Mouse (Mus musculus) kidney, embryonic 15.5 days (tissue): ENCODE results near the gene Htr3a. TPM values are rescaled to one million over a fixed set of nuclear protein-coding genes. Genes with fewer than 3 reads are reported as not detected.
A peak's percentile ranks its signal among the peaks of the same experiment; 100 is the strongest.

Experiments
- ATAC-seq: fragments of 200-750 bp; cut with Nextera tagmentation; replicated peaks from 2 replicates; pipeline ENCODE4 v1.8.0; 2017; ENCODE audit warnings: moderate TSS enrichment; ENCODE audit not compliant: low FRiP score
- H3K27ac ChIP-seq: fragments of 300-500 bp; sonication (generic); 2 replicates; pipeline ENCODE4 v1.5.1; 2015; ENCODE audit warnings: mild to moderate bottlenecking, inconsistent platforms
- H3K27me3 ChIP-seq: fragments of 300-500 bp; sonication (generic); 2 replicates; pipeline ENCODE4 v1.6.1; 2015; ENCODE audit warnings: inconsistent platforms
- H3K36me3 ChIP-seq: fragments of 300-500 bp; sonication (generic); 2 replicates; pipeline ENCODE4 v1.6.1; 2015; ENCODE audit warnings: inconsistent platforms
- H3K4me1 ChIP-seq: fragments of 300-500 bp; sonication (generic); 2 replicates; pipeline ENCODE4 v1.6.1; 2015; ENCODE audit warnings: inconsistent platforms
- H3K4me2 ChIP-seq: fragments of 300-500 bp; sonication (generic); 2 replicates; pipeline ENCODE4 v1.6.1; 2015; ENCODE audit warnings: moderate library complexity, mild to moderate bottlenecking, inconsistent platforms
- H3K4me3 ChIP-seq: fragments of 300-500 bp; sonication (generic); replicated peaks from 2 replicates; pipeline ENCODE4 v1.5.1; 2015; ENCODE audit warnings: mild to moderate bottlenecking, inconsistent platforms
- H3K9ac ChIP-seq: fragments of 300-500 bp; sonication (generic); 2 replicates; pipeline ENCODE4 v1.6.1; 2015; ENCODE audit warnings: mild to moderate bottlenecking, inconsistent platforms
- H3K9me3 ChIP-seq: fragments of 300-500 bp; sonication (generic); replicated peaks from 2 replicates; pipeline ENCODE4 v1.6.1; 2016; ENCODE audit warnings: inconsistent platforms
- WGBS: fragments of 180-500 bp; shearing (Covaris S2); methylation state at CpG from one replicate; pipeline ENCODE4 v1.1.7; 2015; ENCODE audit warnings: mixed read lengths; 5-methylcytosine and 5-hydroxymethylcytosine counted together
- polyA plus RNA-seq: library from polyadenylated mRNA; unstranded; fragments of >200 nt; fragmentation: Nextera tagmentation; extraction: Ambion mirVana; gene quantifications from 2 replicates; pipeline ENCODE4 v1.2.1, GENCODE M21; 2015

Htr3a gene
- 0.86 and 0.90 TPM in 2 replicates for polyA plus RNA-seq

DNA sequence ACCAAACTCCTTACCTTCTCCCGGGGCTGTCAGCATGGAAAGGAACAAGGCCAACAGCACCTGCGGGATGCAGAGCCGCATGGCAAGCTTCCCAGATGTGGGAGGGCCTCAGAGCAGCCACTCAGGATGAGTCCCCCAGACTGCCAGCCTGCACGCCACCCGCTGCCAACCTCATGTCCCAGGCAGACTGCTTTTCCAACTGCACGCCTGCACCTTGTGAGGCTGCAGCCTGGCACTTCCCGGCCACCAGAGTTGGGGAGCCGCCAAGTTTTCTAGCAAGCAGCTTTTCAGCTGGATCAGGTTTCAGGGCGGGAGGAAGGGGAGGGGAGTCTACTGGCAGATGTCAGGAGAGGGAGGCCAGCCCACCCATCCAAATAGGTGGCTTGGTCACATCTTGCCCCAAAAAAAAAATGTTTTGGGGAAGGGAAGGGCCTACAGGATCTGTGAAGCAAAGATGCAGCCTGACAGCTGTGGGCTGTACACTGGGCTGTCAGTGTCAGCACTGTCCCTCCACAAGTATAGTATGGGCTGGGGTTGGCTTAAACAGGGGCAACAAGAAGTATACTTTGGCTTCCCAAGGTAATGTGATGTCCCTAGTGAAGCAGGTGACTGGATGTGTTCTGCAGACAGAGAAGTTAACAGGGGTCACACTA, at the start of gene Htr3a:
Gene Htr3a, minus strand, starts transcription at position 215 of the 653 bp plus-strand sequence.
- Histone ChIP-seq H3K9me3 (no peaks in the 10 kb centered on the region), H3K27ac (0 out of 2 replicates have a peak within 1 kb of the TSS, but pooled peaks have one; percentile 29), H3K9ac (no peak within 1 kb of the TSS), H3K4me3 (no peak within 1 kb of the TSS), H3K36me3 (no peaks in the 10 kb centered on the region), H3K4me1 (peaks cover 10% of the 10 kb centered on the region), H3K4me2 (peak within 1 kb of the TSS; percentile 39), H3K27me3 (no peaks in the 10 kb centered on the region)
- 3% methylated on average over 9 of the region's 9 CpGs for WGBS
- ATAC-seq, result peak; percentile 71

DNA sequence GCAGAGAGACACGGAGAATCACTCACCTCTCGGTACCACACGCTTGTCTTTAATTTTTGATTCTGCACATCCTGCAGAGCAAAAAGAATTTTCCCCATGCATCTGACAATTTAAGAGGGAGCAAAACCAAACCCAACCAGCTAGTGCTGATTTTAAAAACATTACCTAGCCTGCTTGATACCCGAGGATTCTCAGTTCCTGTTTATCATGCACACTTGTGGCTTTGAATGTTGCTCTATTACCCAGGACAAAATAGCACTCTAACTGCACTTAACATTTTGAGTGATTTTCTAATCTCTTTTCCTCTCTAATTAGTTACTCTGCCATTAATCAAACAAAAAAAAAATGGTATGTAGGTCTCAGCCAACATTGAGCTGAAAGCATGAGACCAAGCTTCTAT, 36.7 kb upstream of the Htr3a start:
- ATAC-seq, result no peak
- Histone ChIP-seq H3K36me3 (no peaks in the 10 kb centered on the region), H3K27me3 (no peaks in the 10 kb centered on the region), H3K4me2 (no peak overlapping the region), H3K4me3 (no peak overlapping the region), H3K9me3 (no peaks in the 10 kb centered on the region), H3K4me1 (no peaks in the 10 kb centered on the region), H3K27ac (no peak overlapping the region), H3K9ac (no peak overlapping the region)
- WGBS, result 87% methylated on average over 4 of the region's 4 CpGs

DNA sequence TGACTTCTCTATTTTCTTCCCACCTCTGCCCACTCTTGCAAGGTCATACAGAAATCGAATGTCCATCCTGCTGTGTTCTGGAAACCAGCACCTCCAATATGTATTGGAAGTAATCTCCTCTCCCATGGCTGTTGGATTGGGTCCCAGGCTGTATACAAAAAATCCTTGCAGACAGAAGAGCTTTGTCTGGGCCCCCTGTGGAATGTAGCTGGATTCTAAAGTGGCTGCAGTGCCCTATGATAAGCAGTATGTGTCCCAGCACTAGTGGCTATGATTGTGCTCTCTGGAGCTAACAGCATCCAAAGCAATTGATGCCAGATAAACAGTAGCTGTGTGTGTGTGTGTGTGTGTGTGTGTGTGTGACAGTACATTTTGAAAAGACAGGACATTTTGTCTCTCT, 31.4 kb upstream of the Htr3a start:
- no peaks in the 10 kb centered on the region for H3K36me3 ChIP-seq
- H3K9me3 ChIP-seq, result no peaks in the 10 kb centered on the region
- no peak overlapping the region for H3K4me3 ChIP-seq
- H3K27me3 ChIP-seq, result no peaks in the 10 kb centered on the region
- no peak overlapping the region for H3K4me2 ChIP-seq
- WGBS, result 83% methylated on average over 1 of the region's 1 CpGs
- no peaks in the 10 kb centered on the region for H3K4me1 ChIP-seq
- H3K9ac ChIP-seq, result no peak overlapping the region
- ATAC-seq, result no peak
- H3K27ac ChIP-seq, result no peak overlapping the region

DNA sequence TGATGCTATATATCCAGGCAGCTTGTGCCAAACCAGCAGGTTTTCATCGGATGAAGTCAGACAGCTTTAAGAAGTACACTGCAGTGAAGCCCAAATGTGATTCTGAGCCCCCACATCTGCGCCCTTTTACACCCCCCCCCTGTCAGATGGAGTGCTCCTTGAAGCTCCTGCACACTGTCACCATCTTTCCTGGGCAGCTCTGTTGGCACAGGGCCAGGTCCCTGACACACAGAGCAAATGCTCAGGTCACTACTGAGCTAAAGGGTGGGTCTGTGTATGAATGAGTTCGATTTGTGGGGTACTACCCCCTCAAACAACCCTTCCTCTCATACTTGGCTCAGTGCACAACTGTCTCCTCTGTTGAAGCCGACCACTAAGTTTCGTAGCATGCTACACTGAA, 18.5 kb upstream of the Htr3a start:
- no peak overlapping the region for H3K27ac ChIP-seq
- H3K4me1 ChIP-seq, result no peaks in the 10 kb centered on the region
- H3K4me2 ChIP-seq, result no peak overlapping the region
- no peaks in the 10 kb centered on the region for H3K36me3 ChIP-seq
- no peak overlapping the region for H3K9ac ChIP-seq
- 74% methylated on average over 5 of the region's 5 CpGs for WGBS
- peaks cover 10% of the 10 kb centered on the region for H3K27me3 ChIP-seq
- no peak for ATAC-seq
- no peak overlapping the region for H3K4me3 ChIP-seq
- no peaks in the 10 kb centered on the region for H3K9me3 ChIP-seq

DNA sequence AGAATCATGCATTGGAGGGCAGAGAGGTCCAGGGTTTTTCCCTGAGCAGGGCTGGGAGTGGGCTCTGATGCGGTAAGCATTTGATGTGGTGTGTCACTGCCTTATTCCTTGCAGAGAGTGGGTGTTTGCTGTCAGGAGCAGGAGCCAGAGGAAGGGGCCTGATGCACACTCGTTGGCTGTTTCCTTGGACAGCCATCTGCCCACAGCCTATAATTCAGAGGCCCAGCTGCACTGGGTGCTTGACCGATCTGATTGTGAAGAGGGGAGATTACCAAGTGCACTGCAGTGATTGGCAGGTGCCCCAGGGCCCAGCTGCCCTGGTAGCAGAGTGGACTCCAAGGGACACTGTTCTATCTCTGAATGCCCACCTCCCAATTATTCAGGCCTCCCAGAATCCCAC, 17.9 kb upstream of the Htr3a start:
- Histone ChIP-seq H3K27me3 (peaks cover 10% of the 10 kb centered on the region), H3K4me1 (no peaks in the 10 kb centered on the region), H3K4me2 (no peak overlapping the region), H3K27ac (no peak overlapping the region), H3K9me3 (no peaks in the 10 kb centered on the region), H3K4me3 (no peak overlapping the region), H3K36me3 (no peaks in the 10 kb centered on the region), H3K9ac (no peak overlapping the region)
- WGBS, result 70% methylated on average over 3 of the region's 3 CpGs
- no peak for ATAC-seq

DNA sequence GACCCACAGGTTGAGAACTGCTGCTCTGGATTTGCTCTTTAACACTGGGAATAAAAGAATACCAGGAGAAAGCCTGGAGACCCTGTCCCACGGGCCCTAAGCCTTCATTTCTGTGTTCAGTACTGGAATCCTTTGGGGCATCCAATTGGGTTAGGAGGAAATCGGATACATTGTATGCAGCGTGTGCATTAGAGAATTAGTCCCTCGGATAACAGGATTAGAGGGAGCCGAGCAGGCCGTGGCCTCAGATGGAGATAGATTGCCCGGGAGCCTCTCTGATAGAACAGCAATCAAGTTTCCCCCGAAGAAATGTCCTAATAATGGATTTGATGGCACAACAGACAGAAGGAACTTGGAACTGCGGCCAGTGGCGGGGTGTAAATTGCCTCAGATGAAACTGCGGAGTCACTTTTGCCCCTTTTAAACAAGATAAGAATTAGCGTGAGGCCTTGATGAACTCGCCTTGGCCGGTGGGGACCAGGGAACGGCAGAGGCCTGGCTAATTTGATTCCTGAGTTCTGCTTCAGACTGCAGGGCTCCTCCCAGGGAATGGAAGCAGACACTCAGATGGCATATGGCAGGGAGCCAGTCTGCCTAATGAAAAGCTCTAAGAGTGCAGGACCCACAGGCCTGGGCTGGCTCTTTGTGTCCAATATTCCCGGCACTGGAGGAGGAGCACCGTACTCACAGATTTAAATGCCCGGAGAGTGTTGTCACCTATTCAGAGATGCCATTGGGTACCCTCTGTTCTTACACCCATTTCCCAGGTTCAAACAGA, 5.3 kb upstream of the Htr3a start:
- no peaks in the 10 kb centered on the region for H3K27me3 ChIP-seq
- H3K9ac ChIP-seq, result no peak overlapping the region
- no peak for ATAC-seq
- no peaks in the 10 kb centered on the region for H3K36me3 ChIP-seq
- H3K27ac ChIP-seq, result no peak overlapping the region
- 79% methylated on average over 18 of the region's 18 CpGs for WGBS
- no peak overlapping the region for H3K4me2 ChIP-seq
- H3K4me1 ChIP-seq, result peaks cover 1% of the 10 kb centered on the region; the same call in 1 of the 2 replicates
- H3K4me3 ChIP-seq, result no peak overlapping the region
- H3K9me3 ChIP-seq, result no peaks in the 10 kb centered on the region

DNA sequence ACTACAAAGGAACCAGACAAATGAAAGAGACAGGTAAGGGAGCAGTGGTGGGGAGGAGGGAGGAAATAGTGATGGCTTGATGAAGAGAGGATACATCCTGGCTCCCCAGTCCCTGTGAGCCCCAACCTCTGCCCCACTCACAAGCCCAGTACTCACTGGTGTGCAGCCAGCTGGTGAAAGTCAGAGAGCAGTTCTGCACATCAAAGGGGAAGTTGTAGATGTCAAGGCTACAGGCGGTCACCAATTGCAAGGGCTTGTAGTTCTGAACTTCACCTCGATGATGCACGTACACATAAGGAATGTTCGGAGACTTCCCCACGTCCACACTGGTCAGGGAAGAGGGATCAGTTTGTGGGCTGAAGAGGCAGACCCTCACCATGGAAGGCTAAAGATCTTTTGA, 6.5 kb downstream of the Htr3a start:
- Histone ChIP-seq H3K36me3 (no peaks in the 10 kb centered on the region), H3K4me2 (no peak overlapping the region), H3K4me1 (no peaks in the 10 kb centered on the region), H3K27ac (no peak overlapping the region), H3K9ac (no peak overlapping the region), H3K9me3 (no peaks in the 10 kb centered on the region), H3K4me3 (no peak overlapping the region), H3K27me3 (no peaks in the 10 kb centered on the region)
- 46% methylated on average over 5 of the region's 5 CpGs for WGBS
- no peak for ATAC-seq

DNA sequence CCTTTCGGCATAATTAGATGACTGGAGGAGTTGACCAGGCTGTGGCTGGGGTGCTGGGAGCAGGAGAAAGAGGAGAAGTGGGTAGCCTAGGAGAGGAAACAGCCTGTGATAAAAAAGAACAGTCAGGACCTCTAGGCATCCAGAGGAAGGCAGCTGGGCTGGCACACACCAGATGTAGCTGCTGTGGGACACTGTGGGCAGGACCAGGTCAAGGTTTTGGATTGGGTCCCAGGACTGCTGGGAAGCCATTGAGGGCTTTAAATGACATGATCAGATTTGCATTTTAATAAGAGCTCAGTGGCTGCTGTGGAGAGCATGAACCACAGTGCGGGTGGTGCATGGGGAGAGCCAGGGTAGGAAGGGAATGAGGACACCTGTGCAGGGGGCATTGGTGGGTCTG, 7.1 kb downstream of the Htr3a start:
- H3K36me3 ChIP-seq, result no peaks in the 10 kb centered on the region
- 60% methylated on average over 2 of the region's 2 CpGs for WGBS
- H3K4me1 ChIP-seq, result no peaks in the 10 kb centered on the region
- no peak overlapping the region for H3K27ac ChIP-seq
- no peak overlapping the region for H3K4me3 ChIP-seq
- H3K9me3 ChIP-seq, result no peaks in the 10 kb centered on the region
- H3K4me2 ChIP-seq, result no peak overlapping the region
- no peak for ATAC-seq
- H3K9ac ChIP-seq, result no peak overlapping the region
- H3K27me3 ChIP-seq, result no peaks in the 10 kb centered on the region

DNA sequence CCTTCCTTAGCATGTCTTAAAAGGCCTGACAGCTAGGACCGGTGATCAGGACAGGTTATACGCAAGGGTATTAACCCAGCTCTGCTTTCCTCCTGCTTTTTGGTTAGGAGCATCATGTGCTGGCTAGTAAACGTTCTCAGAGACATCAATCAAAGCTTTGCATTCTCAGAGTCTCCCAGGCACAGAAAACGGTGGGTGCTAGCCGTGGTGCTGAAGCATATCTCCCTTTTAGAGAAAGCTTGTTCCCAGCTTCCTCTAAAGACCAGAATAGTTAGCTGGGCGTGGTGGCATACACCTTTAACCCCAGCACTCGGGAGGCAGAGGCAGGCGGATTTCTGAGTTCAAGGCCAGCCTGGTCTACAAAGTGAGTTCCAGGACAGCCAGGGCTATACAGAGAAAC, 12.3 kb downstream of the Htr3a start:
- no peak overlapping the region for H3K9ac ChIP-seq
- H3K36me3 ChIP-seq, result no peaks in the 10 kb centered on the region
- H3K4me3 ChIP-seq, result no peak overlapping the region
- H3K4me2 ChIP-seq, result no peak overlapping the region
- 27% methylated on average over 8 of the region's 8 CpGs for WGBS
- H3K27me3 ChIP-seq, result peaks cover 19% of the 10 kb centered on the region
- no peaks in the 10 kb centered on the region for H3K9me3 ChIP-seq
- H3K27ac ChIP-seq, result no peak overlapping the region
- no peak for ATAC-seq
- H3K4me1 ChIP-seq, result no peaks in the 10 kb centered on the region

DNA sequence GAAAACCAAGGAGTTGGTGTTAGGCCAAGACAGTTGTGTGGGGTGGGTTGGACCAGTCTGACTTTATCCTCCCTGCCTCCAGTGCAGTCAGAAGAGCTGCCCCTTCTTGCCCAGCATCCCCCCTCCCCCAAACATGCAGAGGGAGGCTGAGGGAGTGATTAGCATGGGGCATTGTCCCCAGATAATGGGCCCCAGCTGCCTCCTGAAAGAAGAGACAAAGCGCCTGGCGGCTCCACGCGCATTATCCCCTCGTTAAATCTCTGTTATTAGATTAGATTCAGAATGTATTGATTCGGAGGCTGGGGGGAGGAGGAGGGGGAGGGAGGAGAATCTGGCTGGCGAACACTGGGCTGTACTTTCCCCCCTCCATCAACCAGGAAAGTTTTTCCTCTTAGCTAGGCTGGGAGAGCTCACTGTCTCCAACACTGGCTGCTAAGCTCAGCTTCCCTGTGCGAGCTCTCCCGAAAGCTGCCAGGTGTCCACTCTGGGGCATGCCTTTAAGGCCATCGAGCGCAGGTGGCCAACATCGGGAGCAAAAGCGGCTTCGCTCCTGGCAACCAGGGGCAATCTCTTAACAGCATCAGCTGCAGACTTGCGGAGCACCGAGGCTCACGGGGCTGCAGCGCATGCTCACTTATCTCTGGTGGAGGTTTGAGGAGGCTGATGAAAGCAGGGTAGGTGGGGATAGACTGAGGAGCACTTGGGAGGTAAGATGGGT, 14.9 kb downstream of the Htr3a start:
- Histone ChIP-seq H3K4me2 (no peak overlapping the region), H3K4me3 (no peak overlapping the region), H3K4me1 (no peaks in the 10 kb centered on the region), H3K27me3 (peaks cover 19% of the 10 kb centered on the region), H3K9me3 (no peaks in the 10 kb centered on the region), H3K36me3 (no peaks in the 10 kb centered on the region), H3K9ac (no peak overlapping the region), H3K27ac (no peak overlapping the region)
- WGBS, result 22% methylated on average over 18 of the region's 18 CpGs
- ATAC-seq, result no peak

DNA sequence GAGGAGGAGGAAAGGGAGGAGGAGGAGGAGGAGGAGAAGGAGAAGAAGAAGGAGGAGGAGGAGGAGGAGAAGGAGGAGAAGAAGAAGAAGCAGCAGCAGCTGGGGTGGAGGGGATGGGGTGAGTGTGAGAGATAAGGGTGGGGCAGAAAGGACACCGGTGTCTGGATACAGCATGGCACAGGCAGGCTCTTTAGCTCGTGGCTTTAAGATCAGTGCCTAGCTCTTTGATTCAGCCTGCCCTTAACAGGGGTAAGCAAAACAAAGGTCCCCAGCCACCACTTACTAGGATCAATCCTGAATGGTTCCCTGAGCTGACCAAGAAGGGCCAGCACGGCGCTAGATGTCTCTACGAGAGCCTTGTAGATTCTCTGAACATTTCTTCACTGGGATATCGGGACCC, 16.1 kb downstream of the Htr3a start:
- H3K4me3 ChIP-seq, result no peak overlapping the region

DNA sequence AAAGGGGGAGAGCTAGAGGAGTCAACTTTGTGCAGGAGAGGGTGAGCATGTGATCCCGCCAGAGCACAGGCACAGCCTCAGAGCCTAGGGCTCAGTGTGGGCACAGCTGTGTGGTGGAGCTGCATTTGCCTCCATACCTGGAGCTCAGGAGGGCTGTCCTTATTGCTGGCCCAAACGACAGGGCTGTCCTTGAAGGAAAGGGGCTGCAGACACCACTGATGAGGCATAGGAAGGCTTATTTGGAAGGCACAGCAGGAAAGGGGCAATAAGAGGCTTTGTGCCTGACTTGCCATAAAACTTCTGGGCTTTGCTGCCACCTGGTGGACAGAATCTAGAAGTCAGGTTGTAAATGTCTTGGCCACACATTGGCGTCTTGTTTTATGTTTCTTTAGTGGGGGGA, 16.9 kb downstream of the Htr3a start:
- no peaks in the 10 kb centered on the region for H3K36me3 ChIP-seq
- H3K9ac ChIP-seq, result no peak overlapping the region
- 29% methylated on average over 3 of the region's 3 CpGs for WGBS
- no peak overlapping the region for H3K27ac ChIP-seq
- no peak overlapping the region for H3K4me2 ChIP-seq
- no peak for ATAC-seq
- no peaks in the 10 kb centered on the region for H3K9me3 ChIP-seq
- H3K4me1 ChIP-seq, result no peaks in the 10 kb centered on the region
- H3K4me3 ChIP-seq, result no peak overlapping the region
- H3K27me3 ChIP-seq, result peaks cover 19% of the 10 kb centered on the region

More for the DNA sequence above, 16.1 kb downstream of the Htr3a start:
- WGBS, result 68% methylated on average over 6 of the region's 6 CpGs
- no peak overlapping the region for H3K4me2 ChIP-seq
- no peak for ATAC-seq
- H3K27me3 ChIP-seq, result peaks cover 19% of the 10 kb centered on the region
- no peak overlapping the region for H3K27ac ChIP-seq
- no peaks in the 10 kb centered on the region for H3K36me3 ChIP-seq
- H3K9ac ChIP-seq, result no peak overlapping the region
- H3K4me1 ChIP-seq, result no peaks in the 10 kb centered on the region
- H3K9me3 ChIP-seq, result no peaks in the 10 kb centered on the region
